Mouse (Mus musculus) spleen, adult 2 months (tissue): ENCODE results near the gene Kcnj4.

Experiments
- CTCF ChIP-seq: fragments of 200-500 bp; IDR thresholded peaks from 2 replicates; pipeline ENCODE4 v1.5.1; 2011; ENCODE audit warnings: mild to moderate bottlenecking, inconsistent platforms; ENCODE audit not compliant: insufficient read depth, insufficient read length, insufficient replicate concordance; ENCODE audit errors: extremely low read depth
- POLR2A ChIP-seq: fragments of 200-500 bp; IDR thresholded peaks from 2 replicates; pipeline ENCODE4 v1.6.1; 2011; ENCODE audit warnings: low read depth, low read length, inconsistent platforms

- TF ChIP-seq POLR2A, result no peak
- TF ChIP-seq CTCF, result no peak
Measured at GRCm38 (mm10) chr15:79506460-79506859, 1.4 kb upstream of the Kcnj4 start.
